Mouse (Mus musculus): ENCODE measurements around the gene Hmgn3.

Hmgn3 gene

DNA sequence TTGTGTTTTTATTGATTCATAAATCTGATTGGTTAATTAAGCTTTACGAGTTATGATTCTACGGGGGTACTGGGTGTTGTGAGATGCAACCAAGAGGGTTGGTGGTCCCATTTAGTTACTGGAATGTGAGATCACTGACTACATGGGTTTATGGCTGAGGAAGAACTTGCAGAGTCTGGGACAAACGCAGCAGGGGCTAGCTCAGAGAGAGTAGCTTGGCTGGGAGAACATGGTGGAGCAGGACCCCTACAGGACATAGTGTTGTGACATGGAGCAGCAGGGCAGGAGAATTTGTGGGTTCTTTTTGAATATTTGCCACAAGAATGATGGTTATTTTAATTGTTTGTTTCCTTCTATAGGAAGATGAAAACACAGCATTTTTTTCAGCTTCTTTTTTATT is 45.7 kb downstream of the Hmgn3 start:
- no peak for DNase-seq (ENCODE audit: low spot score in 2 of 2)

DNA sequence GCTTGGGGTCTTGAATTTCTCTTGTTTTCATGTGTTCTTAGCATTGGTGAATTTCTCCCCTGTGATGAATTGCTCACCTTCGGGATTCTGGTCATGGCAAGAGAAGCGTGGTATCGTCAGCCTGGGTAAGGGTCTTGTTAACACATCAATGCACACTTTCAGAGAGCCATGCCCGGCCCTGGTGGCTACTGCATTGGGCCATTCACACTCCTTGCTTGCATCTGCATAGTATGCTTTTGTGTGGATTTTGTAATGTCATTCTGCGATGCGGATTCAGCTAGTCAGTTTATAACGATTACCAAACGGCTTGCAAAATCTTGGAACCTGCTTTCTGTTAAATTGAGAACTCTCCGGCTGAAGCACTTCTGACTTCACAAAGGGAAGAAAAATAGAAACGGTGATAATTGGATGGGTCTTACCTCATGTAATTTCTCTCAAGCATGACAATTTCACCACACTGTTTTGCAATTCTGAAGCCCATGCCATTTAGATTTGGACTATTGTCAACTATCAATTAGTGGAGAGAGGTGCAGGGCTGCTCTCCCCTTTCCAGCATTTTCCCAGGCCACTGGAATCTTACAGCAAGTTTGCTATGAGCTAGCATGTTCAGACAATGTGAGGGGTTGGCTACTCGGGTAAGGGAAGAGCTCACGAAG is 47.7 kb downstream of the Hmgn3 start:
- DNase-seq (ENCODE audit: low spot score in 2 of 2) = no peak

DNA sequence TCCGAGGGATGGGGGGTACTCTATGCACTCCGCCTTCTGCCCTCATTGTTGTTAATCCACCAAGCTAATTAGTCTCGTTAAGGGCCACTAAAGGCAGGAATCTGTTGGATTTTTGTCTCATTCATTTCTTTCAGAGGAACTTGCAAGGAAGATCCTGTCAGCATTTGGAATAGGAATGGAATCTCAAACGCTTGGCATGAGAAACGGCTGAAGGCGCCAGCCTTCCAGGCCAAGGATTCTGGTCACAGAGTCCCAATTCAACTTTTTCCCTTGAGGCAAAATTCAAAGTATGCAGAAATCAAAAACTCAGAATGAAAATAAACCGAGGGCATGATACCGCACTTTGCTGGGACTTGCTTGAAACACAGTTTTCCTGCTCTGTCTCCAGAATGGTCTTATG is 48.7 kb downstream of the Hmgn3 start:
- no peak for DNase-seq (ENCODE audit: low spot score in 2 of 2)

GRCm38 (mm10) chr9:83094649-83095336 is 51.7 kb downstream of the Hmgn3 start:
- DNase-seq (ENCODE audit: low spot score in 2 of 2) = no peak

DNA sequence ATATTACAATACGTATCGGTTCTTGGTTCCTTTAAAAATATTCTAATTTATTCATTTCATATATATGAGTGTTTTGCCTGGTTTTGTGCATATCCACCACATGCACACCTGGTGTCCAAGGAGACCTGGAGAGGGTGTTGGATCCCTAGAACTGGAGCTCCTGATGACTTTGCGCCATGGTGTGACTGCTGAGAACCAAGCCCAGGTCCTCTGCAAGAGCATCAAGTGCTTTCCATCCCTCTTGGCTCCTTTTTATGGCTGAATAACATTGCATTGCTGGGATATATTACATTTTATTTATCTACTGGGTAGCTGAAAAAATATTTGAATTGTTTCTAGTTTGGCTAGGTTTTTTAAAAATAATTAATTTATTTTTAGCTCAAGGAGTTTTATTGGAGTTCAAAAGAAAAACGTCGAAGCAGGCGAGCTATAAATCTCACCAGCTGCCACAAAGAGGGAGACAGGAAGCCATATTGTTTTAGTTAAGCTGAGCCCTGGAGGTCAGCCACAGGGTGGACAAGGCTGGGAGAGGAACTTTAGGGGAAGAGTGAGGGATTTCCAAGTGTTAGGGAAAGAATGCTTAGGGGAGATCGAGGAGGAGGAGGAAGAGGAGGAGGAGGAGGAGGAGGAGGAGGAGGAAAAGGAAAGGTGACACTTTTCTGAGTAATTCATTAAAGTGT is 62.6 kb downstream of the Hmgn3 start:
- no peak for DNase-seq (ENCODE audit: low spot score in 2 of 2)

- no peak for DNase-seq (ENCODE audit: low spot score in 2 of 2)
These were observed 63.4 kb downstream of the Hmgn3 start for GRCm38 (mm10) chr9:83083091-83083490.

DNA sequence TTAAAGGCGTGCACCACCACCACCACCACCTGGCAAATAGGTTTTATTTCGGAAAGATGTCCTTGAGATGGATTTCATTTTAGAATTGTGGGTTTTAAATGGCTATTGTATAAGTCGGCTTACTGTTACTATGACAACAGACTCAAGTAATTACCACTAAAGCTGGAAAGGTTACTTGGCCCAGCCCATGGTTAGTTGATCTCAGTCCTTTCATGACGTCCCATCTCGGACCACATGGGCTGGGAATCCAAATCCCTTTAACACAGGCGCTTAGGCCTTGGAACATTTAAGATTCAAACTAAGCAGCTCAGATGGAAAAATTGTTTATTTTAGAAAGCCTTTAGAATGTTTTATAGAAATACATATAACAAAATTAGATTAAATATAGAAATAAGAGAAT is 64.2 kb downstream of the Hmgn3 start:
- no peak for DNase-seq (ENCODE audit: low spot score in 2 of 2)

GRCm38 (mm10) chr9:83079724-83080123 is 66.8 kb downstream of the Hmgn3 start:
- DNase-seq (ENCODE audit: low spot score in 2 of 2) = no peak

DNA sequence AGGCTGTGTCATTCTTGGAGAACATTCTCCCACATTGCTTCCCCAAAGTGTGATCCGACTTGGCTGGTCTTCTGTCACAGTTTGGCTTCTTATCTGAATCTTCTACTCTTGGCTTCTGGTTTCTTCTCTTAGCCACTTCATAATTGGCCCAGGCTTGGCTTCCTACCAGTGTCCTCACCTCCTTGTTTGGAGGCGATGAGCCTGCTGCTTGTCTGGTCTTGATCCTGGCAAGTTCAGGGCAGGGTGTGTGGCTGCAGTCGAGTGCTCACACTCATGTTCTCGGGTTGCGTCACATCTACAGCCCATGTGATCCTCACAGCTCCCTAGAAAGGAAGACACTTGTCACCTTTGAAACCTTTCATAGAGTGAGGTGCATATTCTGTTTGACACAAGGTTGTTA is 78.2 kb downstream of the Hmgn3 start:
- no peak for DNase-seq (ENCODE audit: low spot score in 2 of 2)

DNA sequence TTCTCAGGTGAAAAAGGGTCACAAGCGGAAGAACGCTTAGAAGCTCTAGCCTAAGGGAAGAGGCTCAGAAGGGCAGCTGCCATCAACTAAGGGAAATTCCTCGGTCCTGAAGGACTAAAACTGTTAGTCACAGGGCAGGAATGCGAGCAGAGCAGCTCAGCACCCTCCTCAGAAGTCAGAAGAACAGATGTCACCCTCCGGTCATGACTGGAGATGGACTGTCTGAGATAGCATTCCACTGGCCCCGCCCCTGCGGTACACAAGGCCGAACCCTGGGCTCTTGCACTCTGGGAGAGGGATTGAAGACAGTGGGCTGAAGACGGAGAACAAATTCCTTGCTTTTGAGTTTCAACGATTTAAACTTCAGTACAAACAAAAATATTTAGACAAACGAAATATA is 85.2 kb downstream of the Hmgn3 start:
- no peak for DNase-seq (ENCODE audit: low spot score in 2 of 2)

Measured in thymus, postnatal 10 days (tissue).